Comparison of ENCODE assay signal across 8 mouse cellular contexts in genomic region chr6:133960713-133961112, GRCm38 (mm10).
DNase-seq lines count a peak whose midpoint lies in the region; ATAC-seq and TF ChIP-seq lines count a peak whose summit lies in the region.
"Had no signal": no experiment of that assay in that cellular context is flagged by ENCODE, and none has a peak within 500 bp of the region (broad histone marks: within the 10 kb centered on the region; RNA-seq: fewer than 3 reads in every experiment).

No protein-coding gene starts in this region.

- no peaks in the 10 kb centered on the region for H3K9me3 ChIP-seq in forebrain, embryonic 13.5 days (replicated peaks)
- no peaks in the 10 kb centered on the region for H3K9me3 ChIP-seq in hindbrain, embryonic 11.5 days (ENCODE audit: control insufficient read depth, low read length)
- H3K9me3 ChIP-seq: megakaryocyte, embryonic 14.5 days had no signal

- no peak for TF ChIP-seq POLR2A in bone marrow, adult 2 months (IDR thresholded peaks at IDR 0.05; ENCODE audit: borderline replicate concordance, control insufficient read depth, low read depth, low read length)

- 23% methylated on average over 7 of the region's 7 CpGs for WGBS in bone marrow, adult 2 months
- 29% methylated on average over 7 of the region's 7 CpGs for WGBS in forebrain, embryonic 13.5 days
- WGBS in hindbrain, embryonic 11.5 days = 27% methylated on average over 7 of the region's 7 CpGs

- H3K36me3 ChIP-seq in forebrain, embryonic 13.5 days (ENCODE audit: poor library complexity, severe bottlenecking) = no peaks in the 10 kb centered on the region
- no peaks in the 10 kb centered on the region for H3K36me3 ChIP-seq in hindbrain, embryonic 11.5 days (ENCODE audit: control insufficient read depth, insufficient read depth, low read length)

- peak; percentile 51 for TF ChIP-seq CTCF in bone marrow, adult 2 months (IDR thresholded peaks at IDR 0.05; ENCODE audit: control insufficient read depth, insufficient read depth, low read length)

- no peak overlapping the region for H3K27ac ChIP-seq in bone marrow, adult 2 months (ENCODE audit: control insufficient read depth, insufficient read depth, low read depth, low read length, poor library complexity)
- H3K27ac ChIP-seq in forebrain, embryonic 13.5 days = no peak overlapping the region
- no peak overlapping the region for H3K27ac ChIP-seq in hindbrain, embryonic 11.5 days (ENCODE audit: low read depth, low read length)

- peak; percentile 70 for ATAC-seq in forebrain, embryonic 13.5 days
- peak; percentile 78 for ATAC-seq in hindbrain, embryonic 11.5 days (ENCODE audit: low FRiP score)
- ATAC-seq in megakaryocyte-erythroid progenitor cell, adult 5-6 weeks (replicated peaks; ENCODE audit: low FRiP score, low TSS enrichment, poor library complexity, severe bottlenecking) = peak; percentile 86

- peak; percentile 65 for DNase-seq in MN1 (ENCODE audit: low spot score)
- DNase-seq in hindbrain, embryonic 11.5 days (ENCODE audit: low spot score) = peak; percentile 81
- DNase-seq in layer of hippocampus, adult 9-11 months = peak; percentile 63
- DNase-seq in right cerebral cortex, postnatal 4 days = peak; percentile 75

- no peaks in the 10 kb centered on the region for H3K27me3 ChIP-seq in forebrain, embryonic 13.5 days
- H3K27me3 ChIP-seq in hindbrain, embryonic 11.5 days (ENCODE audit: control insufficient read depth, insufficient read depth, low read length) = no peaks in the 10 kb centered on the region

- no peak overlapping the region for H3K4me3 ChIP-seq in bone marrow, adult 2 months (replicated peaks; ENCODE audit: control insufficient read depth, low read depth, low read length)
- H3K4me3 ChIP-seq in forebrain, embryonic 13.5 days = no peak overlapping the region
- H3K4me3 ChIP-seq in hindbrain, embryonic 11.5 days (ENCODE audit: low read depth, low read length) = no peak overlapping the region
- H3K4me3 ChIP-seq: megakaryocyte, embryonic 14.5 days had no signal

- H3K9ac ChIP-seq in forebrain, embryonic 13.5 days = no peak overlapping the region
- no peak overlapping the region for H3K9ac ChIP-seq in hindbrain, embryonic 11.5 days (ENCODE audit: low read depth, low read length)

- no peak overlapping the region for H3K4me2 ChIP-seq in forebrain, embryonic 13.5 days
- H3K4me2 ChIP-seq in hindbrain, embryonic 11.5 days (replicated peaks; ENCODE audit: low read depth, low read length) = no peak overlapping the region

- no peaks in the 10 kb centered on the region for H3K4me1 ChIP-seq in bone marrow, adult 2 months (ENCODE audit: control insufficient read depth, insufficient read depth, low read length)
- H3K4me1 ChIP-seq in forebrain, embryonic 13.5 days = no peaks in the 10 kb centered on the region
- H3K4me1 ChIP-seq in hindbrain, embryonic 11.5 days (replicated peaks; ENCODE audit: control insufficient read depth, insufficient read depth, low read length) = no peaks in the 10 kb centered on the region
